Mouse (Mus musculus) kidney, adult 2 months (tissue): ENCODE data around the gene Ten1. TPM values are rescaled to one million over a fixed set of nuclear protein-coding genes. Genes with fewer than 3 reads are reported as not detected.

Source experiments
- DNase-seq: peaks from one replicate; pipeline ENCODE4 v3.0.0; 2021
- H3K27ac ChIP-seq: fragments of 200-500 bp; 2 replicates; pipeline ENCODE4 v1.5.1; 2012; ENCODE audit warnings: low read depth, low read length, control low read depth, inconsistent platforms; ENCODE audit not compliant: insufficient read depth
- H3K27me3 ChIP-seq: fragments of 200-500 bp; replicated peaks from 2 replicates; pipeline ENCODE4 v1.6.1; 2012; ENCODE audit warnings: mild to moderate bottlenecking, moderate library complexity, low read length, inconsistent platforms; ENCODE audit not compliant: control insufficient read depth, insufficient read depth
- H3K36me3 ChIP-seq: fragments of 200-500 bp; 2 replicates; pipeline ENCODE4 v1.6.1; 2012; ENCODE audit warnings: mild to moderate bottlenecking, moderate library complexity, low read length, inconsistent platforms; ENCODE audit not compliant: control insufficient read depth, insufficient read depth
- H3K4me1 ChIP-seq: fragments of 200-500 bp; 2 replicates; pipeline ENCODE4 v1.6.1; 2011; ENCODE audit warnings: low read length; ENCODE audit not compliant: control insufficient read depth, insufficient read depth
- H3K4me3 ChIP-seq: fragments of 200-500 bp; 2 replicates; pipeline ENCODE4 v1.5.1; 2011; ENCODE audit warnings: mild to moderate bottlenecking, low read depth, low read length, control low read depth; ENCODE audit not compliant: insufficient read depth
- CTCF ChIP-seq: fragments of 200-500 bp; conservative IDR thresholded peaks from 2 replicates; pipeline ENCODE4 v1.5.1; 2011; ENCODE audit warnings: low read depth, mild to moderate bottlenecking, control low read depth, low read length, moderate library complexity, mixed read lengths; ENCODE audit not compliant: insufficient read depth, insufficient read length
- POLR2A ChIP-seq: fragments of 200-500 bp; IDR thresholded peaks from one replicate; pipeline ENCODE4 v1.6.1; 2011; ENCODE audit warnings: low read depth, low read length, control low read depth
- WGBS: fragments of 180-500 bp; shearing (Covaris S2); methylation state at CpG from one replicate; pipeline ENCODE4 v1.1.7; 2018; 5-methylcytosine and 5-hydroxymethylcytosine counted together
- polyA plus RNA-seq: library from polyadenylated mRNA; depleted of rRNA; stranded (reverse); fragments of >200 nt; gene quantifications from 2 replicates; pipeline ENCODE4 v1.2.3, GENCODE M21; 2012

The Ten1 gene
- polyA plus RNA-seq, 1 experiment, result 21.0 TPM

DNA sequence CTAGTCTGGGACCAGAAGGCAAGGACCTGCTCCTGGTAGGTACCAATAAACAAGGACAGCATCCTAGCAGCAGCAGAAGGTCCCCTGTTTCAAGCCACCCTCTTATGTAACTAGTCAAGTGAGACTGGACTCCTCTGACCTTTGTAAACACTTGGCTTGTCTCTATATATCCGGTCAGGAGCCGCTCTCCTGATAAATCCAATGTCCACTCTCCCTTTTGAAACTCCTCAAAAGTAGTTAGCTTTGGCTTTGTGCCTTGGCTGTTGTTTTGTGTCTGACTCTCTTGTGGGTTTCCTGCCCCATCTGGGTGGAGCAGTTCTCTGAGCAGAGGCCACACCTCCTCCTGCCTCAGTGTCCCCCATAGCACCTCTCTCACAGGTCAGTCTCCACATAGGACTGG, 19.6 kb downstream of the Ten1 start:
- peak overlapping the region; percentile 87 for H3K27ac ChIP-seq
- no peak for TF ChIP-seq POLR2A
- no peak for TF ChIP-seq CTCF
- H3K4me3 ChIP-seq, result no peak overlapping the region
- peaks cover 21% of the 10 kb centered on the region for H3K4me1 ChIP-seq
- H3K27me3 ChIP-seq, result no peaks in the 10 kb centered on the region
- peak; percentile 85 for DNase-seq
- WGBS, result 31% methylated on average over 2 of the region's 2 CpGs
- H3K36me3 ChIP-seq, result no peaks in the 10 kb centered on the region

DNA sequence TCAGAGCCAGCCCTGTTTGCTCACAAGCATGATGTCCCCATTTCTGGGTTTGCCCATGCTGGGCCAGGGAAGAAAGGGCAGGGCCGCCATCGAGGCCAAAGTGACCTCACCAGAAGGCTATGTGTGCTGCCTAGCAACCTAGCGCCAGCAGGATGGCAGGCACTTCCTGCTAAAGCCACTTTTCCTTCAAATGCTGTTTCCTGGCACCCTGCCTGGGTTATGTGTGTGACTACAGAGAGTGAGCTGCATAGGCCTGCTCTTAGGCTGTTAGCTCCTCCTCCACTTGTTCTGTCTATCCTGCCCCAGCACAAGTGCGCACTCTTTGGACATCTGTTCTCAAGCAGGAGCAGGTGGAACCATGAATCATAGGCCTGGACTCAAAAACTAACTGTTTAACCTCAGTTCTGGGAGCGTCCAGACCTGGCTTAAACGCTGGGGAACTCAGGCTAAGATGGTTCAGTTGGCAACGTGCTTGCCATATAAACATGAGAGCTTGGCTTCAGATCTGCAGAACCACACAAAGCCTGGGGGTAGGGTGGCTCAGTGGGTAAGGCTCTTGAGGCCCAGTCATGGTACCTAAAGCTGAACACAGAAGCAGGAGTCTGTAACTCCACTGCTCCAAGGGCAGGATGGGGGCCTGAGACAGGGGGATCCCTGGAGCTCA, 20.2 kb downstream of the Ten1 start:
- Histone ChIP-seq H3K36me3 (no peaks in the 10 kb centered on the region), H3K27ac (peak overlapping the region; percentile 87), H3K4me1 (peaks cover 21% of the 10 kb centered on the region), H3K27me3 (no peaks in the 10 kb centered on the region), H3K4me3 (no peak overlapping the region)
- TF ChIP-seq POLR2A (no peak), CTCF (no peak)
- 15% methylated on average over 7 of the region's 7 CpGs for WGBS
- peak; percentile 96 for DNase-seq

DNA sequence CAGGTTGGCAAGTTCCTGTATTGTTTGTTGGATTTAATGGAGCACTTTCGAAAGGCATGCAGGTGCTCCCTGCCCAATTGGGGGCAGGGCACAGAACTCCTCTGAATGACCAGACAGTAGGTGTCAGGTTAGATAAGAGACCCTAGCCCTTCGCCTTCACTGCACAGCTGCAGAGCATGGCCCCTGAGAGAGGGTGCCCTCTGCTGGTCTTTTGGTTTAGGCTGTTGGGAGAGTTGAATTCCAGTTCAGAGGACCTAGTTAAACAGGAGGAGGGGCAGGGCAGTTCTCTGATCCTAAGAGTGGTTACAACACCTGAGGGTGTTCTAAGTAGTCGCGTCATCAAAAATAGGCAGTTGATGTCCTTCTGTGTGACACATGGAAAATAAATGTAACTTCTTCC, 21.2 kb downstream of the Ten1 start:
- H3K27ac ChIP-seq, result no peak overlapping the region
- 25% methylated on average over 4 of the region's 4 CpGs for WGBS
- peaks cover 21% of the 10 kb centered on the region for H3K4me1 ChIP-seq
- H3K4me3 ChIP-seq, result no peak overlapping the region
- H3K27me3 ChIP-seq, result no peaks in the 10 kb centered on the region
- DNase-seq, result peak; percentile 82
- H3K36me3 ChIP-seq, result no peaks in the 10 kb centered on the region
- no peak for TF ChIP-seq POLR2A
- TF ChIP-seq CTCF, result peak; percentile 84

DNA sequence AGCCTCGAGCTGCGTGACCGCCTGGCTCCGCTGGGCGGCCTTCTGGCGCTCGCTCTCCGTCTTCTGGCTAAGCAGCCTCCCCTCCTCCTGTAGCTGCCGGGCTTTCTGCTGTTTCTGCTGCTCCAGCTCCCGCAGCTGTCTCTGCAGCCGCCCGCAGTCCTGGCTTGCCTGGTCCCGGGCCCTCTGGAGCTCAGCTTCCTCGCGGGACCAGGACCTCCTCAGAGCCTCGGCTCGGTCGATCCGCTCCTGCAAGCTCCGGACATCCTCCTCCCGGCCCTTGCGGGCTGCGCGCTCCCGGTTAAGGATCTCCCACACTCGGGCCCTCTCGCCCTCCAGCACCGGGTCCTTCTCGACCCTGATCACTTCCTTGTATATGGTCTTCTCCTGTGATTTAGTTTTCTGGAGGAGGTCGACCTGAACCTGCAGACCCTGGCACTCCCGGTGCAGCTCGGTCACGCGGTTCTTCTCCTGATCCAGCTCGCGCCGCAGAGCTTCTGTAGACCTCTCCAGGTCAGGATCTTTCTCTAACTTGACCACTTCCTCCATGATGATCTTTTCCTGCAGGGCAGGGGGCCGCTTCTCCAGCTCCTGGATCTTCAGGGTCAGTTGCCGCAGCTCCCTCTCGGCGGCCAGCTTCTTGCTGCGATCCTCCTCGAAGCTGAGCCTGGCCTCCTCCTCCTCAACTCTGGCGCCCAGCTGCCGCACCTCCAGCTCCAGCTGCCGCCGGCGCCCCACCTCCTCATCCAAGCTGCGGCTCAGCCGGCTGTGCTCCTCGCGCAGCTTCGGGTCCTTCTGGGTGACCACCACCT, 23.5 kb downstream of the Ten1 start:
- WGBS, result 46% methylated on average over 53 of the region's 53 CpGs
- Histone ChIP-seq H3K27ac (no peak overlapping the region), H3K27me3 (no peaks in the 10 kb centered on the region), H3K4me3 (peak overlapping the region; percentile 28; the same call in 1 of the 2 replicates), H3K36me3 (no peaks in the 10 kb centered on the region), H3K4me1 (peaks cover 21% of the 10 kb centered on the region)
- no peak for DNase-seq
- TF ChIP-seq POLR2A (no peak), CTCF (no peak)

DNA sequence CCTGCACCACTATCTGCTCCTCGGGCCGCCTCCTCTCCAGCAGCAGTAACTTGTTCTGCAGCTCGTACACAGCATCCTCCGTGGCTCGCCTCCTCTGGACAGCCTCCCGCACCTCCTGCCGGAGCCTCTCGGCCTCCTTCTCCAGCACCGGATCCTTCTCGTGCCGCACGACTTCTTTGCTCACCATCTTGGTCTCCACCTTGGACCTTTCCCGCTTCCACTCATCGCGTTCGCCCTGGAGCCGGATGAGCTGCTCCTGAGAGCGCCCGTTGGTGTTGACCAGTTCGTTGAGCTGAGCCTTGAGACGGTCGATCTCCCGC, 24.0 kb downstream of the Ten1 start:
- H3K27ac ChIP-seq, result no peak overlapping the region
- 53% methylated on average over 23 of the region's 23 CpGs for WGBS
- TF ChIP-seq CTCF (no peak), POLR2A (no peak)
- peaks cover 21% of the 10 kb centered on the region for H3K4me1 ChIP-seq
- no peaks in the 10 kb centered on the region for H3K27me3 ChIP-seq
- no peak for DNase-seq
- H3K4me3 ChIP-seq, result peak overlapping the region; percentile 28; the same call in 1 of the 2 replicates
- no peaks in the 10 kb centered on the region for H3K36me3 ChIP-seq

DNA sequence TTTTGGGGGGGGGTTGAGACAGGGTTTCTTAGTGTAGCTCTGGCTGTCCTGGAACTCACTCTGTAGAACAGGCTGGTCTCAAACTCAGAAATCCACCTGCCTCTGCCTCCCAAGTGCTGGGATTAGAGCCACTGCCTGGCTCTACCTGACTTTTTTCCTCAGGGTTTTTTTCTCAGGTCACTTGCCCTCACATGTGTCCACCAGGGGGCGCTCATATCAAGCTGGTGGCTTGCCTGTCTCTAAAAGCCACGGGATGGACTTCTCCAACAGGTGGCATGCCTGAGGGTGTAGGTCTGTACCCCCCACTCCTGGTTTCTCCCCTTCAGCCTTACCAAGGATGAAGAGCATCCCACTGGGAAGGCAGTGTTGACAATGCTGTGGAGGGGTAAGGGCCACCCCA, 27.8 kb downstream of the Ten1 start:
- H3K4me1 ChIP-seq, result peaks cover 4% of the 10 kb centered on the region; the same call in 1 of the 2 replicates
- H3K36me3 ChIP-seq, result no peaks in the 10 kb centered on the region
- TF ChIP-seq POLR2A, result no peak
- peak; percentile 85 for TF ChIP-seq CTCF
- WGBS, result 3% methylated on average over 2 of the region's 2 CpGs
- peak; percentile 89 for DNase-seq
- H3K27ac ChIP-seq, result no peak overlapping the region
- H3K27me3 ChIP-seq, result no peaks in the 10 kb centered on the region
- no peak overlapping the region for H3K4me3 ChIP-seq

DNA sequence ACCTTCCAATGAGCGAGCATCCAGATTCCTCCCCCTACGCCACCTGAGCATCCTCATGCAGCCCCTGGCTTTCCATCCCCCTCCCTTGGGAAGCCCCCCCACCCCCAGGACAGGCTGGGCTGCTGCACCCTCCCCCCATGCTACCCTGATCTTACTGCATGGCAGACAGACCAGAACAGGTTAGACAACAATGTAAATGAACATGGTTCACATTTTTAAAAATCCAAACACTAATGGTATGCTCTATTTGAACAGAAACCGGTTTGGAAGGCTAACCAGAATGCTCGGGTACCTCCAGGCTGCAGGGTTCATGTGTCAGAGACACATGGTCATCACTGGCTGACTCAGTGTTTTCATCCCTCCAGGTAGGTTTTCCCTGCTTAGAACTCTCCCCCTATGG, 30.0 kb downstream of the Ten1 start:
- H3K4me1 ChIP-seq, result peaks cover 4% of the 10 kb centered on the region; the same call in 1 of the 2 replicates
- no peak overlapping the region for H3K27ac ChIP-seq
- H3K27me3 ChIP-seq, result no peaks in the 10 kb centered on the region
- H3K36me3 ChIP-seq, result no peaks in the 10 kb centered on the region
- TF ChIP-seq POLR2A (no peak), CTCF (no peak)
- no peak for DNase-seq
- 70% methylated on average over 4 of the region's 4 CpGs for WGBS
- no peak overlapping the region for H3K4me3 ChIP-seq
